Mouse (Mus musculus): Measurements from ENCODE around the gene Clec16a. TPM values are rescaled to one million over a fixed set of nuclear protein-coding genes. Genes with fewer than 3 reads are reported as not detected.

The Clec16a gene
- total RNA-seq, 2 experiments from 2014 or later: 69.3 to 71.5 TPM

DNA sequence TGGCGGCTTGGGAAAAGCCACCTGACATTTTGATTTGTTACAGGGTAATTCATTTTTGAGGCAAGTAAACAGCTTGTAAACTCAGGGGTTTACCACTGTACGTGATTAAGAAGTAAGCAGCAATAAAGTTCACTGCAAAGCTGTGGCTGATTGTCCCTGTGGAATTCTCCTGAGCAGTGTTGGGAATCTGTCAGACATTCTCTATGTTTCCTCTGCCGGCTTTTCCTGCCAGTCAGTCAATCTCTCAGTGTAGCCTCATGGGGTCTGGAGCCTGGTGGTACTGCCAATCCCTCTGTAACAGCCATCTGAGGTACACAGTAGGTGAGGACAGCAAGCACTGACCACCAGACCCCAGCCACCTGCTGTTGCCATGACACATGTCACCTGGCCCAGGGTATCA is 183.7 kb downstream of the Clec16a start:
- no peak for DNase-seq (ENCODE audit: extremely low spot score in 1 of 2, low spot score in 2 of 2)

DNA sequence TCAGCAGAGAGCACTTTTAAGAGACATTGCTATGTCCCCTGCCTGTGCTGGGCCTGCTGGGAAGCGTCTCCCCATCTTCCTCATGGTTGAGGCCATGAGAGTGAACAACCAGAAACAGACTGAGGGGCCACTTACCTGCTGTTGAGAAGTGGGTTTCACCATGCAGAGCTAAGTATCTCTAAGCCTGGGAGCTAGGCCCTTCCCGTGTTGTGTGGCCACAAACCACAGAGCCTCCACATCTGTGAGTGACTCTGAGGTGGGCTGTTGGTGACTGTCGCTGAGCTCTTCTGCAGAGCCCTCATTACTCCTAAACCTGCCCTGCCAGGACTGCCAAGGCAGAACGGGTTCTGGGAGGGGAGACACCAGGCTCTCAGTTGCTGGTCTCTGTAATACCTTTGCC is 185.8 kb downstream of the Clec16a start:
- no peak for DNase-seq (ENCODE audit: extremely low spot score in 1 of 2, low spot score in 2 of 2)
- intact Hi-C loops (cut with DNase I): no loop called here

More for the DNA sequence above, 183.7 kb downstream of the Clec16a start:
- intact Hi-C loops (cut with DNase I): no loop called here

DNA sequence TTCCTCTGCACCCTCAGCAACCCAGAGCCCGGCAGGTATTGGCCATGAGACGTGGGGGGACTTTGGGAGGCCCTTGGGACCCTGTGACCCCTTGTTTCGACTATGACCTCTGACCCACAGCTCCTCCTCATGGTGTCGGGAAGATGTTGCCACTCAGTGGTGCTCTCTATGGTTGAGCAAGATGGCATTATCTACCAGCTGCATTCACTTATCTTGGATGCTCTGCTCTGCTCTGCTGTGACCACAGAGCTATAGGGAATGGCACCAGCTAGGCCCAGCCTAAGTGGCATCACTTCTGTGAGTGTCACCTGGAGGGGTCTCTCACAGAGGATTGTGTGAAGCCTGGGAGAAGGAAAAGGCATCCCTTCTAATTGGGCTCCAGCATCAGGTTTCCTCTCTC is 186.6 kb downstream of the Clec16a start:
- intact Hi-C loops (cut with DNase I): no loop called here
- no peak for DNase-seq (ENCODE audit: extremely low spot score in 1 of 2, low spot score in 2 of 2)

DNA sequence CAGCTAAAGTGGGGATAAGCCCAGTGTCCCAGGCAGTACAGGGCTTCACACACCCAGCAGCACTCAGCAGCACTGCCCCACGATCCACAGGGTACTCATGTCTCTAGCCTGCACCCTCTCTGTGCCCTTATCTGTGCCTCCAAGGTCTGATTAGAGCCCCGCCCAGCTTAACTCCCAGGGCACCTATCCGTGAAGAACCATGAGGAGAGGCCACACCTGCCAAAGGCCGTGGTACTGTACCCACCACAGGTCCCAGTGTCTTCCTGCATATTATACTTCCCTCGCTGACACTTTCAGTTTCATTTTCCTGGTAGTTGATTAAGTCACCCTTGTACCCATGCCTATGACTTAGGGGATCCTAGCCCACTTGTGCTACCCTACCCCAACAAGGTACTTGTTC is 187.3 kb downstream of the Clec16a start:
- intact Hi-C loops (cut with DNase I): no loop called here
- no peak for DNase-seq (ENCODE audit: extremely low spot score in 1 of 2, low spot score in 2 of 2)

DNA sequence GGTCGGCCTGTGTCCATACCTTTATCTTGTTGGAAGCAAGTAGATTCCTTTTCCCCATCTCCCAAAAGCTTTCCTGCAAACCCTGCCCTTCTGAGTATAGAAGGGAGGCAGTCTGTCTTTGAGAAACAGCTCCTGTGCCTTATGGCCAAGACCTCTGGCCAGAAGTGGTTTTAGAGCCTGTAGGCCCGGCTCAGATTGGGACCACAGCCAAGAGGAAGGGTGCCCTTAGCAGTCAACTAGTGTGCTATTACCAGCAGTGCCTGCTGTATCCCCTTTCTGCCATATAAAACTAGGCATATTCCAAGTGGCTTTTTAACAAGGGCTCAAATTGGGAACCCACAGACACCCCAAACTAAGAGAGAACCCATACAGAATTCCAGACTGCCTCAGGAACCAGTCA is 190.6 kb downstream of the Clec16a start:
- intact Hi-C loops (cut with DNase I): no loop called here
- DNase-seq (ENCODE audit: extremely low spot score in 1 of 2, low spot score in 2 of 2): no peak

DNA sequence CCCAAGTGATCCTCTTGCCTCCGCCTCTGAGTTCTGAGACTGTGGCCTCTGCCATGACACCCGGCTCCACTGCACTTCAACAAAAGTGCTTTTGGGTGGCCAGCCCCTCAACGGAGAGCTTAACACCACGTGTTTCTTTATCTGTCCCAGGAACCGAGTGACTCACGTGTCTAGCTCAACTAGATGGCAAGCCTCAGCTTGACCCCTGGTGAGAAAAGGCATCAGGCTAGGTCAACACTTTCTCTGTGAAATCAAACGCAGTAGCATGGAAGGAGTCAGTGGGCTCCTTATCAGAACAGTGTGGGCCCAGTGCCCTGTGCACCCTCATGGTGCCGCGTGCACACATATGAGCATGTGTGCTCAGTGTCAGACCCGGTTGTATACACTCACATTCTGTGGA is 191.2 kb downstream of the Clec16a start:
- intact Hi-C loops (cut with DNase I): no loop called here
- no peak for DNase-seq (ENCODE audit: extremely low spot score in 1 of 2, low spot score in 2 of 2)

DNA sequence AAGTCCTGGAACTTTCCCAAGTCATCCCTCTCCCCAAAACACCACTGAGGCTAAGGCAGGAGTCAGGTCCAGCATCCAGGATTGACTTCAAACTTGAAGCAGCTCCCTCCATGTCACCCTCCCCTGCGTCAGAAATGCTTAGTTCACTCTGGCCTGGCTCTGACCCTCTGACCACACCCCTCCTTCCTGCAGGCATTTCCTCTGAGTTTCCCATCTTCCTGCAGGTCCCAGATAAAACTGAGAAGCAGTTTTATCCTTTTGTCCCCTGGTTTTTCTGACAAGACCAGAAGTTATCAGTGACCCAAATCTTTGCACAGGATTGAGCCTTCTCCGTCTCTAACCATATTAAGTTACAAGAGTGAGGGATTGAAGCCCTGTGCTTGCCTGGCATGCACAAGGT is 192.4 kb downstream of the Clec16a start:
- peak in 1 of 2 experiments; percentile 51 for DNase-seq (ENCODE audit: extremely low spot score in 1 of 2, low spot score in 2 of 2)
- intact Hi-C loops (cut with DNase I): no loop called here

DNA sequence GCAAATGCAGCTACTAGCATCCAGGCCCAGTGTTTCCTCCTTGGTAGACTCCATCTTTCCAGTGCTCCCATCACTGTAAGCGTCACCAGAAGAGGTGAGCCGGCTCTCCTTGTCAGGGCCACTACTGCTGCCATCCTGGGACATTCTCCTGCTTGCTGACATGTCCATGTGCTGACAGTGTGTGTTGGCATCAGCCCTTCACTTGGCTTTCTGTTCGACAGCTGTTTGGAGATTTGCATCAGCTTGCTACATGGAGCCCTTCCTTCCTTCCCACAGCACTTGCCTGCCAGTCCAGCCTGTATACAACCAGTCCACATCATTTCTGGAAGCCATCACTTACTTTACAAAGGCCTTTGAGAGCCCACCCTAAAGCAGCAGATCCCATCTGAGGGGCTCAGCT is 193.7 kb downstream of the Clec16a start:
- intact Hi-C loops (cut with DNase I): no loop called here
- no peak for DNase-seq (ENCODE audit: extremely low spot score in 1 of 2, low spot score in 2 of 2)

DNA sequence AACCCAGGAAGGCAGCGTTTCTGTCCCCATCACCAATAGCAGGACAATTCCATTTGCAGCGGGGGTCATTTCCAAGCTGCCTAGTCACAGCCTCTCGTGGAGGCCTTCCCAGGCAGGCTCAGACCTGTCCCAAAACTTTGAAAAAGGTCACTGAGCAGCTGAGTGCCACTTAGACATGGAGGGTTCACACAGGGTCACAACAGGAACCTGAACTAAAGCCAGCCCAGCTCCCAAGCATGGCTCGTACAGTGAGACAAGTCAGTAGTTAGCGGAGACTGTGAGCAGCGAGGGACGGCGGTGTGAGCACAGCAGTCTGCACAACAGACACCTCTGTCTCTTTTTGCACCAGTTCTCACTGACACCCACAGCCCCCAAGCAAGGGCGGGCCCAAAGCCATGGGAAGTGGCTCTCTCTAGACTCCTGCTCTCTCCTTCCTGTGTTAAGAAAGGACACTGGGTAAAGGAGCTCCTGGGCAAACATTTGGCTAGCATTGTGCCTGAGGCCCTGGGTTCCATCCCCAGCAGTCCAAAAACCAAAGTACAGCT is 194.8 kb downstream of the Clec16a start:
- intact Hi-C loops (cut with DNase I): no loop called here

DNA sequence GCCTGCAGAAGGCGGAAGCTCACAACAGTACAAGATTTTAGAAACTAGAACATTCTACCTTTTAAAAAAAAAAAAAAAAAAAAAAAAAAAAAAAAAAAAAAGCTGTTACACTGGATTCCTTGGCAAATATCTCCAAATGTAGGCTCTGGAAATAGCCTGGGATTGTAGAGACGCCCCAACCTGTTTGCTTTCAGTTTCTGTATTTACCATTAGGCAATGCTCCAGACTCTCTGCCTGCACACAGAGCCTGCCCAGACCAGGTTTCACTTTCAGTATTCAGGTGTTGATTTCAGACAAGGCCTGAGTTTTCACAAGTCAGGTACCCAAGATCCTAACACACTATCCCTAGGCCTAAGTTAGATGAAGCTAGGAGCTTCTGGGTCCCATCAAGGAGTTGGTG is 195.9 kb downstream of the Clec16a start:
- intact Hi-C loops (cut with DNase I): no loop called here
- DNase-seq (ENCODE audit: extremely low spot score in 1 of 2, low spot score in 2 of 2): no peak

More for the DNA sequence above, 194.8 kb downstream of the Clec16a start:
- DNase-seq (ENCODE audit: extremely low spot score in 1 of 2, low spot score in 2 of 2): no peak

DNA sequence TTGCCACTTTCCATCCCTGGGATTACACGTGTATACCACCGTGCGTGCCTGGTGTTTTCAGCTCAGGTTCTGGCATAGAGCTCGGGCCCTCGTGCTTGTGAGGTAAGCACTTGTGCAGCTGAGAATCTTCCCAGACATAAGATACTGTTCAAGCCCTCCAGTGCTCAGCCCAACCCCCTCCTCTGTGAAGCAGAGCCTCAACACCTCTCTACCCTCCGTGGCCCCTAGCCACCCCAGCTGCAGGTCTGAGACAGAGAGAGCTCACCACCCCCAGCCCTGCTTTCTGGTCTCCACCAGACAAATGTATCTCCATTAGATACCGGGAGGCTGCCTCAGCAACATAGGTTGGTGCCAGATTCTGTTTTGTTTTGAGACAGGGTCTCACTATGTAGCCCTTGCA is 204.1 kb downstream of the Clec16a start:
- intact Hi-C loops (cut with DNase I): no loop called here

DNA sequence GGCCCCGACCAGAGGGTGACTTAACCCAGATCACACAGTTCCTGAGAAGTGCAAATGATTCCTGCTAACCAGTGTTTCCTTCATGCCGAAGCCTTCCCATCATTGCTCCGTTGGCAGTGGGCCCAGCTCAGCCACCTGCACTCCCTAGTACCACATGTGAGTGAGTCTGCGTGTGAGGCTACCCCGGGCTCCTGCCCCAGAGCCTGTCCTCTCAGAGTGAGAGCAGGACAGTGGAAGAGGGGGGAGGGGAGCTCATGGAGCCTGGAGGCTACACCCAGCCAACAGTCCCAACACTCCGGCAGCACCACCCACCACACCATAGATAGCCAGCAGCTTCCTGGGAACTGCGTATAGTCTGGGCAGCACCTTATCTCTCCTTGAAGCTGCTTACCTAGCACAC is 204.7 kb downstream of the Clec16a start:
- peak in 1 of 2 experiments; percentile 69 for DNase-seq (ENCODE audit: extremely low spot score in 1 of 2, low spot score in 2 of 2)

More for the DNA sequence above, 204.1 kb downstream of the Clec16a start:
- DNase-seq (ENCODE audit: extremely low spot score in 1 of 2, low spot score in 2 of 2): no peak

DNA sequence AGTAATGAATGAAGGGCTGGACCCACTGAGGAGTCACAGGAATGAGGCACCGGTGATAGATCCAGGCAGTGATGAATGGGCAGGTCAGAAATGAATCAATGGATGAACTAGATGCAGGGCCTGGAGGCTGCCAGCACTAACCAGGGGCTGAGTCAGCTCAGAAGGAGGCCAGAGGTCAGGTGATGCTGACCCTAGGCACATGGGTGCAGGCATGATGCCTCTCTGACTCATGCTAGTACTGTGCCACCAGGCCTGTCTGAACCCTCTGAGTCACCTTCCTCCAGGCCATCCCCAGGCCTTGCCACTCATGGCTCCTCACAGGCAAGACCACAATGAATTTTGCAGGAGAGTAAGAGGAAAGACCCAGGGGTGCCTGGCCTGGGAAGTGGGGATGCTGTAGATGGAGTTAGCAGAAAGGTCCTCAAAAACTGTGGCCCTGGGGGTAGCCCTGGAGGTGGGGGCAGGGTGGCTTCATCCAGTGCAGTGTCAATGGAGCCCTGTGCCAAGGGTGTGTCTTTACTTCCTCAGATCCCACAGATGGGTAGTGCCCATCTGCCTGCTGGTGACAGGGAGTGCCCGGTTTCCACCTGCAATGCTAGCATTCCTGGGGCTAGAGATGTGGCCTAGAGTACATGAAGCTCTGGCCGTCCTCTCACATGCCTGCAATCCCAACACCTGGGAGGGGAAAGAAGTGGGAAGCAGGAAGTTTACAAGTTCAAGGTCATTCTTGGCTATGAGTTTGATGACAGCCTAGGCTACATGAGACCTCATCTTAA is 209.6 kb downstream of the Clec16a start:
- DNase-seq (ENCODE audit: extremely low spot score in 1 of 2, low spot score in 2 of 2): no peak
- intact Hi-C loops (cut with DNase I): no loop called here

More for the DNA sequence above, 204.7 kb downstream of the Clec16a start:
- intact Hi-C loops (cut with DNase I): no loop called here

DNA sequence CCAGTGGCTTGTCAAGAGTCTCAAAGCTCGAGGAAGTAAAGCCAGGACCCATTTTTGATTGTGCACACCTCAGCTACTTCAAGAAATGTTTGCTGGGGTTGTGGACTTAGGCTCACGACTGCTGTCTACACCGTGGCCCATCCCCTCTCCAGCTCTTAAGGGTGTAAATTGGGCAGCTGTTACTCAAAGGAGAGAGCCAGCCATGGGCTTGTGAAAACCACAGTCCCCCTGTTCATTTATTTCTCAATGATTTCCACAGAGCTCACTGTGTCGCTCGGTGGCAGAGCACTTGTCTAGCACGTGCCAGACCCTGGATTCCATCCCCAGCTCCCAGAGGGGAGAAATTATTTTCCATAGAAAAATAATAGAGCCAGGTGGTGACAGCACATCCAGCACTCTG is 211.0 kb downstream of the Clec16a start:
- intact Hi-C loops (cut with DNase I): no loop called here

DNA sequence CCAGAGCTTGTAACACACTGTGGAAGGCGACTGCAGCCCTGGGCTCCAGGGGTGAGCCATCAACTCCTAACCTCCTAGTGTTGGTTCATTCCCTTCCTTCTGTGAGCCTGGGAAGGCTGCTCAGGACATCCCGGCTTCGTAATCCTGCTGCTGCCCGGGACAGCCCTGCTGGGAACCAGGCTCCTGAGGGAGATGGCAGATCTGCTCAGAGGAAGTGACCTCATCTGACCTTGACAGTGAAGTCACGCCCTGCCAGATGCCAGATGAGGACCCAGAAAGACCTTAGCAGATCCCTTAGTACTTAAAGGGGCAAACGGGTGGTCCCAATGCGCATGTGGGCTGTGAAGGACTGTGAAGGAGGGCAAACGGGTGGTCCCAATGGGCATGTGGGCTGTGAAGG is 216.0 kb downstream of the Clec16a start:
- no peak for DNase-seq (ENCODE audit: extremely low spot score in 1 of 2, low spot score in 2 of 2)
- intact Hi-C loops (cut with DNase I): no loop called here

More for the DNA sequence above, 211.0 kb downstream of the Clec16a start:
- no peak for DNase-seq (ENCODE audit: extremely low spot score in 1 of 2, low spot score in 2 of 2)

DNA sequence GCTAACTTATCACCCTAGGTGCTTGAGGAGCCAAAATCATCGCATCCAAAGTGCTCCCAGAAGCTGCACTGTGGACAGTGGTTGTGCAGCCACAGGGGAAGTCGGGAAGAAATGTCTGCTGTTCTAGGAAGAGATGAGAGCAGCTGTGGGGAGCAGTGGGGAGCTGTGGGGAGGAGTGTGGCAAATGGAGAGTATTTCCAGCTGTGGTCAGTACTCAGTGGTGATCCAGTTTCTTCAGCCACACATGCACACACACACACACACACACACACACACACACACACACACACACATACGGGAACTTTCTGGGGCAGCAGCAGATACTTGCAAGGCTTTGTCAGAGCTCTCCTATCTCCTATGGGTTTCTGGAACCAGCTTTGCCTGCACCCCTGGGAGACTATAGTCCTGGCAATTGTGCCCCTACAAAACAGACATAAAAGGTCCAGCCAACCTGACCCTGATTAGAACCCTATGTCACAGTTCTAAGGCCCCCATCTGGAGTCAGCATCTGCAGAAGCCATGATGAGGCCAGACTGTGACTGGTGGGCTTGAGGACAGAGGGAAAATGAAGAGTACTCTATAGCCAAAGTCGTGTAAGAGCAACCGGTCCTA is 217.5 kb downstream of the Clec16a start:
- intact Hi-C loops (cut with DNase I): no loop called here
- no peak for DNase-seq (ENCODE audit: extremely low spot score in 1 of 2, low spot score in 2 of 2)

DNA sequence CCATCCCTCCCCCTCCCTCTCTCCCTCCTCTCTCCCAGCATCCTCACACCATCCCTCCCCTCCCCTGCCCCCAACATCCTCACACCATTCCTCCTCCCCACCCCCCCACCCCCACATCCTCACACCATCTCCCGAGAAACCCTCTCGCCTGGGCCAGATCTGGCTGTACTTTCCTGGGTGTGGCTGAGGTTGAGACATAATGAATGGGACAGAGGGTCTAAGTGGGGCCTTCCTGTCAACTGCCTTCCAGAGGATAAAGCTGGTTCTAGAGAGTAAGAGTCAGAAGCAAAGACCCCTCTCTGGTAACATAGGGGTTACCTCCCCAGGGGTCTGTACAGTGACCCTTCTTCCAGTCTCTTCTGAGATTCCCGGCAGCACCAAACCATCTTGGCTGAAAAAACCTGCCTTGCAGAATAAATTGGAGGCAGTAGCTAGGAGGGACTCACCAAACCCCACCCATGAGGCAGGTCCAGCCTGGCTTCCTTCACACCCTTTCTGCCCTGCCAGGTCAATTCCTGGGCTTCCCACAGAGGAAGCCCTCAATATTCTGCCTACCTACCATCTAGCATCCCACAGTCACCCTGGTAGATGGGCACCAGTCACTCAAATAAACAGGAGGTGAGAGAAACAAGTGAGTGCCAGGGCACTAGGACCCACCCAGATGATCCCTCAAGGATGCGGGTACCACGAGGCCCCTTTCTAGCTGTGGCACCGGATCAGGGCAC is 218.6 kb downstream of the Clec16a start:
- no peak for DNase-seq (ENCODE audit: extremely low spot score in 1 of 2, low spot score in 2 of 2)
- intact Hi-C loops (cut with DNase I): no loop called here

DNA sequence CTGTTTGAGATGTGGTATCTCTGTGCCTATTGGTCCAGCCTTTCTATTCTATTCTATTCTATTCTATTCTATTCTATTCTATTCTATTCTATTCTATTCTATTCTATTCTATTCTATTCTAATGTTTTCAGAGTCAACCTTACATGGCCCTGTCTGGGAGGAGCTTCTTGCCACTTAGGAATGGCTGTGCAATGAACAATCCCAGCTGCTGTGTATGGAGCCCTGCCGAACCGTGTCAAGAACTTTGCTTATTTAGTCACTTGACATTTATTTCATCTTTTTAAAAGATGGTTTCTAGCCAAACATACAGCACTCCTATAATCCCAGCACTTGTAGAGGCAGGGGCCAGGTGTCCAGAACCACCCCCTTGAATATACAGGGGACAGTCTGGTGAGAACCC is 219.2 kb downstream of the Clec16a start:
- intact Hi-C loops (cut with DNase I): no loop called here
- no peak for DNase-seq (ENCODE audit: extremely low spot score in 1 of 2, low spot score in 2 of 2)

DNA sequence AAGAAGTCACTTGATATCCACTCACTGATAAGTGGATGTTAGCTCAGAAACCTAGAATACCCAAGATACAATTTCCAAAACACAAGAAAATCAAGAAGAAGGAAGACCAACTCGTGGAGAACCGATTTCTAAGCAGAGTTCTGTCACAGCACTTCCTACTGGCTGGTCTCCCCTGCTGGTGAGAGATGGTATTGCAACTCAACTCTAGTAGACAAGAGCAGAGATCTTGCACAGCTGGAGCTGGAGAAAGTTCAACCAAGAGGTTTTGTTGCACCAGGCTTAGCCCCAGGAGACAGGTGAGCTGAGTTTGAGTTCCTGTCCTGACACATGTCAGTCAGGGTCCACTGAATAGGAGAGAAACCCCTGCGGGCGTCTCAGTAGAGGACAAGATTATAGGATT is 222.0 kb downstream of the Clec16a start:
- intact Hi-C loops (cut with DNase I): no loop called here
- DNase-seq (ENCODE audit: extremely low spot score in 1 of 2, low spot score in 2 of 2): peak; percentile 44 to 76

DNA sequence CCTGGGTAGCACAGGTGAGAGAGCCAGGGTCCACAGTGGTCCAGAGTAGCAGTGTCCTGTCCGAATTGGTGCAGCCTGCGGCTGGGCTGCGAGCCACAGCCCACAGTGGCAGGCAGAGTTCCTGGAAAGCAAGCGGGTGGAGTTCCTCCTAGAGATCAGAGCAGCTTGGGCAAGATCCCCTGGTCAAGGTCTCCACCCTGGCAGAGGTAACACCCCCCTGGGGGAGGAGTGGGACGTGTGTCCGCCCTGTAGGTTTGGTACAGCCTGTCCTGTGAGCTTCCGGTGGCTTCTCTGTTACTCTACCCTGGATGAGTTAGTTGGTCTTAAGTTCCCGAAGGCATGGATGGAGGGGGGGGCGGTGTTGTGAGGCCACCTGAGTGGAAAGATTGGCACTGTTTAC is 223.7 kb downstream of the Clec16a start:
- no peak for DNase-seq (ENCODE audit: extremely low spot score in 1 of 2, low spot score in 2 of 2)
- intact Hi-C loops (cut with DNase I): no loop called here

All from left cerebral cortex, postnatal 10 days (tissue).